Mouse (Mus musculus): ENCODE measurements around the gene Ulk1. TPM values are rescaled to one million over a fixed set of nuclear protein-coding genes. Genes with fewer than 3 reads are reported as not detected.
"Not testable (repeated sequence)": the region's sequence is repeated elsewhere in the genome, so short reads cannot be mapped to it uniquely, and the experiment has no call there.

The Ulk1 gene
- polyA plus RNA-seq, 1 experiment from 2014 or later: 27.4 TPM

- H3K27ac ChIP-seq (replicated peaks; ENCODE audit: low read depth, low read length): no peak overlapping the region
- peak overlapping the region; percentile 86 for H3K4me3 ChIP-seq (ENCODE audit: low read depth, low read length)
- peaks cover 5% of the 10 kb centered on the region for H3K36me3 ChIP-seq (replicated peaks; ENCODE audit: control insufficient read depth, insufficient read depth, low read depth, low read length)
- peak; percentile 58; the same call in 1 of the 2 replicates for ATAC-seq (replicated peaks; ENCODE audit: insufficient number of reproducible peaks, low FRiP score, low TSS enrichment, low read depth)
- DNase-seq (ENCODE audit: low spot score): no peak
- H3K9ac ChIP-seq (replicated peaks; ENCODE audit: low read length): peak overlapping the region; percentile 85
- H3K4me1 ChIP-seq (ENCODE audit: control insufficient read depth, insufficient read depth, low read length): no peaks in the 10 kb centered on the region
- no peaks in the 10 kb centered on the region for H3K27me3 ChIP-seq (ENCODE audit: control insufficient read depth, insufficient read depth, low read length)
- 59% methylated on average over 10 of the region's 10 CpGs for WGBS
- peak overlapping the region; percentile 89 for H3K4me2 ChIP-seq (ENCODE audit: low read depth, low read length)
- H3K9me3 ChIP-seq (replicated peaks; ENCODE audit: control insufficient read depth, low read length): no peaks in the 10 kb centered on the region
Observed at GRCm38 (mm10) chr5:110780761-110781528, 29.0 kb downstream of the Ulk1 start.

- Histone ChIP-seq H3K4me2 (ENCODE audit: low read depth, low read length) (peak within 1 kb of the TSS; percentile 89), H3K27ac (replicated peaks; ENCODE audit: low read depth, low read length) (no peak within 1 kb of the TSS), H3K4me1 (ENCODE audit: control insufficient read depth, insufficient read depth, low read length) (no peaks in the 10 kb centered on the region), H3K4me3 (ENCODE audit: low read depth, low read length) (peak within 1 kb of the TSS; percentile 86), H3K9ac (replicated peaks; ENCODE audit: low read length) (peak within 1 kb of the TSS; percentile 85), H3K36me3 (replicated peaks; ENCODE audit: control insufficient read depth, insufficient read depth, low read depth, low read length) (no peaks in the 10 kb centered on the region; the same call in 1 of the 2 replicates), H3K9me3 (replicated peaks; ENCODE audit: control insufficient read depth, low read length) (no peaks in the 10 kb centered on the region), H3K27me3 (ENCODE audit: control insufficient read depth, insufficient read depth, low read length) (no peaks in the 10 kb centered on the region)
- WGBS: under 1% methylated on average over 57 of the region's 57 CpGs
- DNase-seq (ENCODE audit: low spot score) (peak; percentile 95), ATAC-seq (replicated peaks; ENCODE audit: insufficient number of reproducible peaks, low FRiP score, low TSS enrichment, low read depth) (peak; percentile 77)
Observed at GRCm38 (mm10) chr5:110779998-110780760, 29.7 kb downstream of the Ulk1 start, which contains the start of gene Pus1. Gene Pus1 (minus strand): TSS chr5:110780659.

GRCm38 (mm10) chr5:110779276-110779997 lies 30.5 kb downstream of the Ulk1 start:
- H3K36me3 ChIP-seq (replicated peaks; ENCODE audit: control insufficient read depth, insufficient read depth, low read depth, low read length): no peaks in the 10 kb centered on the region; the same call in 1 of the 2 replicates
- DNase-seq (ENCODE audit: low spot score) (no peak), ATAC-seq (replicated peaks; ENCODE audit: insufficient number of reproducible peaks, low FRiP score, low TSS enrichment, low read depth) (no peak)
- no peak overlapping the region for H3K27ac ChIP-seq (replicated peaks; ENCODE audit: low read depth, low read length)
- peak overlapping the region; percentile 85 for H3K9ac ChIP-seq (replicated peaks; ENCODE audit: low read length)
- 20% methylated on average over 15 of the region's 15 CpGs for WGBS
- no peaks in the 10 kb centered on the region for H3K27me3 ChIP-seq (ENCODE audit: control insufficient read depth, insufficient read depth, low read length)
- no peaks in the 10 kb centered on the region for H3K4me1 ChIP-seq (ENCODE audit: control insufficient read depth, insufficient read depth, low read length)
- no peaks in the 10 kb centered on the region for H3K9me3 ChIP-seq (replicated peaks; ENCODE audit: control insufficient read depth, low read length)
- peak overlapping the region; percentile 86 for H3K4me3 ChIP-seq (ENCODE audit: low read depth, low read length)
- H3K4me2 ChIP-seq (ENCODE audit: low read depth, low read length): peak overlapping the region; percentile 89

GRCm38 (mm10) chr5:110778263-110778662 lies 31.6 kb downstream of the Ulk1 start:
- WGBS: 89% methylated on average over 12 of the region's 12 CpGs
- DNase-seq (ENCODE audit: low spot score): no peak
- no peaks in the 10 kb centered on the region; the same call in 1 of the 2 replicates for H3K36me3 ChIP-seq (replicated peaks; ENCODE audit: control insufficient read depth, insufficient read depth, low read depth, low read length)

GRCm38 (mm10) chr5:110776141-110776540 lies 33.8 kb downstream of the Ulk1 start:
- Histone ChIP-seq H3K4me3 (ENCODE audit: low read depth, low read length) (no peak overlapping the region), H3K9me3 (replicated peaks; ENCODE audit: control insufficient read depth, low read length) (no peaks in the 10 kb centered on the region), H3K4me2 (ENCODE audit: low read depth, low read length) (no peak overlapping the region), H3K9ac (replicated peaks; ENCODE audit: low read length) (no peak overlapping the region), H3K4me1 (ENCODE audit: control insufficient read depth, insufficient read depth, low read length) (no peaks in the 10 kb centered on the region), H3K27ac (replicated peaks; ENCODE audit: low read depth, low read length) (no peak overlapping the region), H3K36me3 (replicated peaks; ENCODE audit: control insufficient read depth, insufficient read depth, low read depth, low read length) (no peaks in the 10 kb centered on the region; the same call in 1 of the 2 replicates), H3K27me3 (ENCODE audit: control insufficient read depth, insufficient read depth, low read length) (no peaks in the 10 kb centered on the region)
- WGBS: 91% methylated on average over 2 of the region's 2 CpGs
- ATAC-seq (replicated peaks; ENCODE audit: insufficient number of reproducible peaks, low FRiP score, low TSS enrichment, low read depth) (no peak), DNase-seq (ENCODE audit: low spot score) (no peak)

More at GRCm38 (mm10) chr5:110778263-110778662, 31.6 kb downstream of the Ulk1 start:
- Histone ChIP-seq H3K27ac (replicated peaks; ENCODE audit: low read depth, low read length) (no peak overlapping the region), H3K4me2 (ENCODE audit: low read depth, low read length) (no peak overlapping the region), H3K4me3 (ENCODE audit: low read depth, low read length) (no peak overlapping the region), H3K4me1 (ENCODE audit: control insufficient read depth, insufficient read depth, low read length) (no peaks in the 10 kb centered on the region), H3K27me3 (ENCODE audit: control insufficient read depth, insufficient read depth, low read length) (no peaks in the 10 kb centered on the region), H3K9ac (replicated peaks; ENCODE audit: low read length) (no peak overlapping the region), H3K9me3 (replicated peaks; ENCODE audit: control insufficient read depth, low read length) (no peaks in the 10 kb centered on the region)
- no peak for ATAC-seq (replicated peaks; ENCODE audit: insufficient number of reproducible peaks, low FRiP score, low TSS enrichment, low read depth)

- 93% methylated on average over 11 of the region's 11 CpGs for WGBS
- no peaks in the 10 kb centered on the region for H3K27me3 ChIP-seq (ENCODE audit: control insufficient read depth, insufficient read depth, low read length)
- no peaks in the 10 kb centered on the region; the same call in 1 of the 2 replicates for H3K36me3 ChIP-seq (replicated peaks; ENCODE audit: control insufficient read depth, insufficient read depth, low read depth, low read length)
- no peak overlapping the region for H3K27ac ChIP-seq (replicated peaks; ENCODE audit: low read depth, low read length)
- no peaks in the 10 kb centered on the region for H3K4me1 ChIP-seq (ENCODE audit: control insufficient read depth, insufficient read depth, low read length)
- no peaks in the 10 kb centered on the region for H3K9me3 ChIP-seq (replicated peaks; ENCODE audit: control insufficient read depth, low read length)
- H3K9ac ChIP-seq (replicated peaks; ENCODE audit: low read length): no peak overlapping the region
- H3K4me3 ChIP-seq (ENCODE audit: low read depth, low read length): no peak overlapping the region
- H3K4me2 ChIP-seq (ENCODE audit: low read depth, low read length): no peak overlapping the region
- ATAC-seq (replicated peaks; ENCODE audit: insufficient number of reproducible peaks, low FRiP score, low TSS enrichment, low read depth): no peak
- DNase-seq (ENCODE audit: low spot score): no peak
Observed at GRCm38 (mm10) chr5:110774511-110774910, 35.4 kb downstream of the Ulk1 start.

GRCm38 (mm10) chr5:110772945-110773344 lies 37.0 kb downstream of the Ulk1 start:
- not testable (repeated sequence) for DNase-seq (ENCODE audit: low spot score); H3K4me2 ChIP-seq (ENCODE audit: low read depth, low read length); H3K36me3 ChIP-seq (replicated peaks; ENCODE audit: control insufficient read depth, insufficient read depth, low read depth, low read length); ATAC-seq (replicated peaks; ENCODE audit: insufficient number of reproducible peaks, low FRiP score, low TSS enrichment, low read depth); H3K4me1 ChIP-seq (ENCODE audit: control insufficient read depth, insufficient read depth, low read length); H3K4me3 ChIP-seq (ENCODE audit: low read depth, low read length); H3K9ac ChIP-seq (replicated peaks; ENCODE audit: low read length); H3K27ac ChIP-seq (replicated peaks; ENCODE audit: low read depth, low read length); H3K27me3 ChIP-seq (ENCODE audit: control insufficient read depth, insufficient read depth, low read length); H3K9me3 ChIP-seq (replicated peaks; ENCODE audit: control insufficient read depth, low read length)
- whole genome bisulfite sequencing: 93% methylated on average over 9 of the region's 10 CpGs

Data from embryonic facial prominence, embryonic 11.5 days (tissue).